Mouse (Mus musculus): ENCODE data around the gene Ptprn2.

Gene Ptprn2

GRCm38 (mm10) chr12:117187167-117187566, 701.6 kb downstream of the Ptprn2 start:
- no peak for DNase-seq

DNA sequence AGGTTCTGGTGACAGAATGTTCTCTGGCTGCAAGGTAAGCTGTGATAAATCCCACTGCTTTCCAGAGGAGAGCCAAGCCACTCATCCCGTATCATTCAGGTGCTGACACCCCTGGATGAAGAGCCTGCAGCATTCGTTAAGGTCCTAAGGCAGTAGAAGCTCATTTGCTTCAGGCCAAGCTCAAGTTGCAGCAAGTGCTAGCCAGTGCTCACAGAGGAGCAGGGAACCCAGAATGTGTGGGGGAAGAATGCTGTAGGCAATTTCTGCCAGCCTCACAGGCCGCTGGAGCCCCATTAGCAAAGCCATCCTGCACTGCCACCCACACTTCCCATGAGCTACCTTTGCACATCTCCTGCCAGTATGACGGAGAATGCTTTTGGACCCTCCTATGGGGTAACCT, 706.5 kb downstream of the Ptprn2 start:
- DNase-seq, result no peak

DNA sequence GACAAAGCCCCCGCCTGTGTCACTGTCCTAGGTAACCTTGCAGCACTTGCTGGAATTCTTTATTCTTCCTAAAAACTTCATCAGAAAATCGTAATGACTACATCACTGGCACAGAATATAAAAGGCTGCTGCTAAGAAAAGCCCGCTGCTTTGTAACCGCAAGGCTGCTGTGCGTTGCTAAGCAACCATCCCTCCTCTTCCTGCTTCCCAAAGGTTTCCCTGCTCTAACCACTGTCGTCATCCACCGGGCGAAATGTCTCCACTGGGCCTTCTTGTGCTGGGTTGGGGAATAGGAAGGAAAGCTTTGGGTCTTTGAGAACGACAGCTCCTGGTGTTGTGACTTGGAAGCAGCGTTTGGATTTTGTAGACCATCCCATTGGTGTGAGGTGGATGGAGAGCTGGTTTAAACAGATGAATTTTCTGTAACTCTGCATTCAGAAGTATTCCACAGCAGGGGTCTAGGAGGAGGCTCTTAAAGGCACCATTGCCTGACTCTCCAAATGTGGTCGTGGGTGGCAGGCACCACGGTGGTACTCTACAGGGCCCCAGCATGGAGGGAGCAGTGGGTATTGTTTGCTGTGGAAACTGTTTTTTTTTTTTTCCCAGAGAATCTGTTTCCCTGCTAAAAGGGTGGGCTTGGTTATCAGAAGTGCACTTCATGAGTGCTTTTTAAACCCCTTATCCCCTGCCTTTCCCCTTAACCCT, 711.4 kb downstream of the Ptprn2 start:
- DNase-seq, result no peak

- DNase-seq, result no peak
Measured at GRCm38 (mm10) chr12:117198093-117198492, 712.6 kb downstream of the Ptprn2 start.

GRCm38 (mm10) chr12:117200117-117200516, 714.6 kb downstream of the Ptprn2 start:
- no peak for DNase-seq

GRCm38 (mm10) chr12:117200590-117200989, 715.1 kb downstream of the Ptprn2 start:
- no peak for DNase-seq

- DNase-seq, result no peak
Measured at GRCm38 (mm10) chr12:117203506-117203905, 718.0 kb downstream of the Ptprn2 start.

DNA sequence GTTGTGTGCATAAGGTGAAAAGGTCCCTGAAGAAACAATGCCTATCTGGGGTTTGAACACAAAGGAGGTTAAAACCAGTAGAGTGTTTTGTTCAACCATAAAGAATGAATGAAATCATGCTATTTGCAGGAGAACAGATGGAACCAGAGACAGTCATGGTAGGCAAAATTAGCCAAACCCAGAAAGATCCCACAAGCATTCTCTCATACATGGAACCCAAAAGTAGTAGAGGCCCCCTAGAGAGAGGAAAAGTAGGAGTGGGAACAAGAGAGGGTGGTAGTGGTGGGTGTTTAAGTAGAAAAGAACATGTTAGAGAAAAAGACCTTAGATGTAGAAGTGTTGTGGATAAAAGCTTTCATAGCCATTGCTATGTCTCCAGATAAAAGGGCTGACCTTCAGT, 719.4 kb downstream of the Ptprn2 start:
- no peak for DNase-seq

- DNase-seq, result no peak
Measured at GRCm38 (mm10) chr12:117207421-117208120, 722.1 kb downstream of the Ptprn2 start.

- no peak for DNase-seq
Measured at GRCm38 (mm10) chr12:117210467-117210866, 724.9 kb downstream of the Ptprn2 start.

- DNase-seq, result no peak
Measured at GRCm38 (mm10) chr12:117213531-117213930, 728.0 kb downstream of the Ptprn2 start.

DNA sequence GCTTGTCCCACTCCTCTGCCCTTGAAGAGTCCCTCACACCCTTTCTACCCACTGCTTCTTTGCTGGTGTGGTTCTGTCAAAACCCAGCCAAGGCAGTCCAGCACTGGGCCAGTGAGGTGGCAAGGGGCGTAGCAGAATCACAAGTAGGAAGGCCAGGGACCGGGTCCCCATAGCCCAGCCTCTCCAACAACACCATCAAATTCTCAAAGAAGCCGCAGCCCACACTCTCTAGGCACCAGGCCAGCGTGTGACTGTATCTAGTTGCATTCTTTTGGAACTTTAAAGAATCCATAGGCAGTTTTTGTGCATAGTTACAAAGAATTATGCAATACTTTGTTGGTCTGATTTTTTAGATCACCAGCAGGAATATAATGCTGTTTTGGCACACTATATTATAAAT, 728.8 kb downstream of the Ptprn2 start:
- no peak for DNase-seq

DNA sequence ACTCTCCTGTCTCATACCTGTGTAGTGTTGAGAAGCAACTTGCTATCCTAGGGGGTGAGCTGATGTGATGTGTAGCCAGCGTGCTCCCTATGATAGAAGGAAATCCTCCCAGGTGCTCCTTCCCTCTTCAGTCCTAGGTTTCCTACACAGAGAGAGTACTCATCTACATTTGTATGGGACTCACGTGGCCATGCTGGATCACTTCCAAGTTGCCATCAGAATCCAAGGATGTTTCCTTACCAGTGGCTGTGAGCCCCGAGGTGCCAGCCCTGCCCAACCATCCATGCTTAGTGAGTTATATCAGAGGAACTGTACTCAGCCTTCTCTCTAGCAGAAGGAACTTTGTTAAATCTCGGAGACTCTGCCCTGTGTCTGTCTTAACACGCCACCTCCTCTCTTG, 729.4 kb downstream of the Ptprn2 start:
- no peak for DNase-seq

- no peak for DNase-seq
Measured at GRCm38 (mm10) chr12:117221909-117222308, 736.4 kb downstream of the Ptprn2 start.

- DNase-seq, result no peak
Measured at GRCm38 (mm10) chr12:117224036-117224435, 738.5 kb downstream of the Ptprn2 start.

DNA sequence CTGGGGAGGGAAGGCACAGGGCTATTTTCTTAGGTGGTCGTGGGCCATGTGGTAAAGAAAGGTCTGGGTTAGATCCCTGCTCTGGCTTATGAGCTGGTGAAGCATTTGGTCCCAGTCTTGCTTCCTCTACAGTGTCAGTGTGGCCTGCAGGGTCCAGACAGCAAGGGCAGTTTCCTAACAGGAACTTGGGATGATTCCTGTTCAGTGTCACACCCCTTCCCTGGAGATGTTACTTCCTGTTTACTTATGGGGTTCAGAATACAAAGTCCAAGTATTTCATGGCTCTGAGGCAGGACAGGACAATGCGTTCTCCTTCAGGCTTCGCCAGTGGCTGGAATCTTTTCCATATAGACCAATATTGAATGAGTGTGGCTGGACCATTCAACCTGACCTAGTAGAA, 741.7 kb downstream of the Ptprn2 start:
- DNase-seq, result no peak

- DNase-seq, result no peak
Measured at GRCm38 (mm10) chr12:117229442-117229841, 743.9 kb downstream of the Ptprn2 start.

GRCm38 (mm10) chr12:117230282-117230681, 744.8 kb downstream of the Ptprn2 start:
- DNase-seq, result no peak

DNA sequence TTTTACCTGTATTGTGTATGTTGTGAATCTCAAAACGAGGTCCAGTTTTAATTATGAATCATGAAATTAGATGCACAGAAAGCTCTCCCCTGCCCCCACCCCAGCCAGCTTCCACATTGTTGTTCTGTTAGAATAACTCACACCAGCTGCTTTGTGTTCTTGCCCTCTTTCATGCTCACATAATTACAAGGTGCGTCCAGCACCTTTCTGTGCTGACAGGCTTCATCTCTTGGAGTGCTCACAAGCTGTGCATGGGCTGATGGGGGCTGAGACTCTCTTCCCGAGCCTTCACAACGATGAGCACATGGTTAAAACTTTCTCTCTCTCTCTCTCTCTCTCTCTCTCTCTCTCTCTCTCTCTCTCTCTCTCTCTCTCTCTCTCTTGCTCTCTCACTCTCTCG, 746.3 kb downstream of the Ptprn2 start:
- no peak for DNase-seq

DNA sequence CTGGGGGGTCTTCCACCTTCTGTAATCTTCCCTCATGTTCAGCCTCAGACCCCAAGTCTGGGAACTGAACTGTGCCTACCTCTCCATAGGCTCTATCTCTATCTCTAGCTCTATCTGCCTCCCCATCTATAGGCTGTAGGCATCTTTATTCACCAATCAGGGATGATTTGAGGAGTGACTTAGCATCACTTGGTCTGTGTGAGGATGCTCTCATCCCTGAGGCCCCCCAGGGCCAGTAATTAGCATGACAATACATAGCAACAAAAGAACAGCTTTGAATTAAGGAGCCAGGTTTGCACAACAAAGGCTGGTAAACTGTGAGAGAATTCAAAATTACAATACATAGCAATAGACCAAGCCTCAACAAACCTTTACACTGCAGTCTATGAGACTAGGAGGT, 749.6 kb downstream of the Ptprn2 start:
- no peak for DNase-seq

DNA sequence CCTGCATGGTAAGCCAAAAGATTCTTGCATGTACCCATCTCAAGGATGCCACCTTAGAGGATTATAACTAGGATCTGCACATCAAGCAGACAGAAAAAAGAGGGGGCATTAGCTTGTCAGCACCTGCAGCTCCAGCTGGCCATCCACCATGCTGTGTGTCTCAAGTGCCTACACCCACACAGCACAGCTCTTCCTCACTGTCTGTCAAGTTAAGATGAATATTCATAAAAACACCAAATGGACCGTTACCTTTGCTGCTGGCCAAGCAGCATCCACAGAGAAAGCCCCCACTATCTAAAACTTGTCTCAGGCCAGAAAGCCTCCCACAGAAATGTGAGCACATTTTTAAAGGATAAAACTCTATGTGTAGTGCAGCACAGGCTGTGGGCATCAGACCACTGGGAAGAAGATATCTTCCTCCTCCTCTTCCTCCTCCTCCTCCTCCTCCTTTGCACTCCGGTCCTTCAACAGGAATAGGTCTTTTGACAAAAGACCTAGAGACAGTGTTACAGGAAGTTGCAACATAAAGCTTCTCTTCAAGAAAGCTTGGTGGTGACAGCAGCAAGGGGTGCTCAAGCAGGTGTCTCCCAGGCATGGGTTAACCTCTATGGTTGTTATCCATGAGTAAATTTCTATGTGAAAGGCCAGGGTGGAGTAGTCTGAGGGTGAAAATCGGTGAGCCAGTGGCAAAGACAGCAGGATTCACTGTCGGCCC, 750.7 kb downstream of the Ptprn2 start:
- DNase-seq, result no peak

DNA sequence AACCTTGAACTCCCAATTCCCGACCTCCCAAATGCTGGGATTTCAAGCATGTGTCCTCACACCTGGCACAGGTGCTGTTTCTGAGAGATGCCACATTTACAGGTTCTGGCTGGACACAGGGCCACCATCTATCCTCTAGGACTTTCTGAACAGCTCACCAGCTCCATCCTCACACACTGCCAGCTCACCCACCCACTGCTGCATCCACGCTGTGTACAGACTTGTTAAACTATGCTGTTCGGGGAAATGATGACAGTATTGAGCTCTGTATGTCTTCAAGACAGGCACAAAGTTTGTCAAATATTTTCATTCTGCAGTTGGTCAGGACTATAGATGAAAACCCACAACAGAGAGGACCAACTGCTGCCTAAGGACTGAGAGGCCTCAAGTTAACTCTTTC, 751.5 kb downstream of the Ptprn2 start:
- no peak for DNase-seq

- DNase-seq, result no peak
Measured at GRCm38 (mm10) chr12:117239927-117240715, 754.6 kb downstream of the Ptprn2 start.

Measured in B cell, adult 2 months (primary cell).